Comparison of ENCODE assay signal across 8 mouse cellular contexts in the genomic region with DNA sequence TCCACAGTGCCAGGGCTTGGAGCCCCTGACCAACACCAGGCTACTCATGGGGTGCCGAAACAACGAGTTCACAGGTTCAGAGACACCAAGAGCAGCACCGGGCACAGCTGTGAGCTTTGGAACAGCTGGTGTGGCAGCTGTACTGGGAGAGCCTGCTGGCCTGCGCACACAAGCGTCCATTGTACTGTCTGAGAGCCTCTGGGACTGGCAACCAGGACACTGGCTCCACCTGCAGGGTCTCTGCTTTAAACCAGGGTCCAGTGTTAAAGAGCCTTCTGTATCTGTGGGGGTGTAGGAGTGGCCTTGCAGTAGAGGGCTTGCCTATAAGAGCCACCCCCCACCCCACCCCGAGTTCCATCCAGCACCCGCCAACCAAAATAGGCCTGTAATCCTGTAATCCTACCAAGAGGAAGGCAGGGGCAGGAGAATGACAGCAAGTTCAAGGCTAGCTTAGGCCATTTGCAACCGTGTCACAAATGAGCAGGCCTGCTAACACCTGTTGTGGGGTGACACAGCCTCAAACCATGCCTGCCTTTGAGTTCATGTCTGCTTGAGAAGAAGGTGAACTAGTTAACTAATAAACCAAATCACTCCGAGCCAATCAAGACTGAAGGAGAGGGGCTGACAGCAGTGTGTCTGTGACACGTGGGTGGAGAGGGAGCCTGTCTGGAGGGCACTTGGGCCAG. TPM values are rescaled to one million over a fixed set of nuclear protein-coding genes. Genes with fewer than 3 reads are reported as not detected.
DNase-seq lines count a peak whose midpoint lies in the region; ATAC-seq and TF ChIP-seq lines count a peak whose summit lies in the region.

No protein-coding gene starts in this region.

- no peak overlapping the region for H3K4me2 ChIP-seq in heart, embryonic 11.5 days
- no peak overlapping the region for H3K4me2 ChIP-seq in limb, embryonic 12.5 days

- H3K9me3 ChIP-seq in heart, embryonic 11.5 days (replicated peaks; ENCODE audit: control insufficient read depth, low read length): no peaks in the 10 kb centered on the region
- no peaks in the 10 kb centered on the region for H3K9me3 ChIP-seq in ES-E14 (ENCODE audit: control insufficient read depth, insufficient read depth, low read depth, low read length)
- no peaks in the 10 kb centered on the region for H3K9me3 ChIP-seq in limb, embryonic 12.5 days

- 58% methylated on average over 10 of the region's 10 CpGs for WGBS in heart, embryonic 11.5 days (ENCODE audit: insufficient replicate concordance)
- 51% methylated on average over 10 of the region's 10 CpGs for WGBS in limb, embryonic 12.5 days

- no peak overlapping the region for H3K4me3 ChIP-seq in heart, embryonic 11.5 days (ENCODE audit: low read depth, low read length)
- peak overlapping the region; percentile 13 to 21; a peak in 1 of 4 replicates for H3K4me3 ChIP-seq in ES-E14 (ENCODE audit: insufficient read depth in 1 of 2, low read depth in 1 of 2, low read length in 2 of 2, poor library complexity in 1 of 2, severe bottlenecking in 1 of 2)
- H3K4me3 ChIP-seq in limb, embryonic 12.5 days (replicated peaks): no peak overlapping the region

- H3K4me1 ChIP-seq in heart, embryonic 11.5 days (ENCODE audit: control insufficient read depth, insufficient read depth, low read length): peaks cover 6% of the 10 kb centered on the region
- H3K4me1 ChIP-seq in ES-E14 (ENCODE audit: control insufficient read depth in 2 of 2, insufficient read depth in 2 of 2, low read length in 2 of 2, poor library complexity in 1 of 2): peaks cover 0 to 11% of the 10 kb centered on the region in 2 experiments; a peak in 1 of 4 replicates
- peaks cover 26% of the 10 kb centered on the region for H3K4me1 ChIP-seq in limb, embryonic 12.5 days (replicated peaks)

- H3K9ac ChIP-seq in heart, embryonic 11.5 days (ENCODE audit: low read depth, low read length): no peak overlapping the region
- no peak overlapping the region for H3K9ac ChIP-seq in ES-E14 (ENCODE audit: insufficient read depth, low read depth, low read length, poor library complexity, severe bottlenecking)
- H3K9ac ChIP-seq in limb, embryonic 12.5 days (replicated peaks): peak overlapping the region; percentile 44

- peak; percentile 29 for DNase-seq in heart, postnatal 4 days
- DNase-seq in ES-E14 (ENCODE audit: low read depth, low spot score): no peak
- DNase-seq in embryo, embryonic 11 days: peak; percentile 53
- no peak for DNase-seq in adrenal gland, adult (ENCODE audit: inconsistent age in 2 of 2, low spot score in 1 of 2)
- no peak for DNase-seq in adrenal gland, adult 18-20 months (ENCODE audit: low spot score in 2 of 2)
- DNase-seq in kidney, postnatal 25 days: no peak

- H3K27me3 ChIP-seq in heart, embryonic 11.5 days (ENCODE audit: control insufficient read depth, insufficient read depth, low read length): peaks cover 6% of the 10 kb centered on the region
- peaks cover 2% of the 10 kb centered on the region; the same call in 1 of the 2 replicates for H3K27me3 ChIP-seq in limb, embryonic 12.5 days

- no peaks in the 10 kb centered on the region for H3K36me3 ChIP-seq in heart, embryonic 11.5 days (ENCODE audit: control insufficient read depth, insufficient read depth, low read length)
- H3K36me3 ChIP-seq in ES-E14 (ENCODE audit: control insufficient read depth, insufficient read depth, low read length, poor library complexity, severe bottlenecking): no peaks in the 10 kb centered on the region
- peaks cover 21% of the 10 kb centered on the region for H3K36me3 ChIP-seq in limb, embryonic 12.5 days

- no peak overlapping the region for H3K27ac ChIP-seq in heart, embryonic 11.5 days (ENCODE audit: low read depth, low read length)
- no peak overlapping the region for H3K27ac ChIP-seq in ES-E14 (ENCODE audit: insufficient read depth, low read depth, low read length, poor library complexity, severe bottlenecking)
- H3K27ac ChIP-seq in limb, embryonic 12.5 days: 0 out of 2 replicates have a peak overlapping the region, but pooled peaks have one; percentile 29

- in situ Hi-C loops in ES-E14 (cut with MboI; ENCODE audit: low sequenced_read_pairs in 2 of 2, unreplicated experiment in 2 of 2): no loop called here

- ATAC-seq in heart, embryonic 11.5 days (replicated peaks; ENCODE audit: insufficient number of reproducible peaks, low FRiP score, low TSS enrichment): no peak
- ATAC-seq in limb, embryonic 12.5 days (ENCODE audit: insufficient number of reproducible peaks, insufficient read depth, low FRiP score, low TSS enrichment, low read depth): peak; percentile 52

TF ChIP-seq in ES-E14, 5 proteins besides CTCF, POLR2A, EP300 and RAD21:
- TF ChIP-seq MAFK (IDR thresholded peaks at IDR 0.05; ENCODE audit: insufficient read depth, low read depth, low read length): no peak

RNA-seq across cellular contexts. Expression of gene Clip3, which starts 1.7 kb away (rescaled TPM):
- 10 to 100 TPM; 10.1 to 12.8 TPM for total RNA-seq in heart, postnatal 4 days (2021)
- polyA plus RNA-seq in heart, embryonic 11.5 days (2014; fragmentation: Nextera tagmentation; extraction: Ambion mirVana): 18.6 and 22.1 TPM in 2 replicates
- total RNA-seq in ES-E14 (2012; rRNA removed): 4.4 and 5.4 TPM in 2 replicates
- polyA plus RNA-seq in limb, embryonic 12.5 days (2016; fragmentation: Nextera tagmentation; extraction: Ambion mirVana): 39.7 and 46.6 TPM in 2 replicates
- 10 to 100 TPM; 22.6 to 24.3 TPM for total RNA-seq in adrenal gland, adult 18-20 months (2021)

RNA-seq across cellular contexts. Expression of gene Wdr62, which starts 9.6 kb away (rescaled TPM):
- total RNA-seq in heart, postnatal 4 days (2021): 10 to 100 TPM in 1 of 2 experiments, 1 to 10 TPM in 1; 9.7 to 12.3 TPM
- polyA plus RNA-seq in heart, embryonic 11.5 days (2014; fragmentation: Nextera tagmentation; extraction: Ambion mirVana): 7.7 and 9.9 TPM in 2 replicates
- 21.6 and 30.5 TPM in 2 replicates for total RNA-seq in ES-E14 (2012; rRNA removed)
- polyA plus RNA-seq in limb, embryonic 12.5 days (2016; fragmentation: Nextera tagmentation; extraction: Ambion mirVana): 9.7 and 10.6 TPM in 2 replicates
- 1 to 10 TPM; 4.9 to 6.7 TPM for total RNA-seq in adrenal gland, adult 18-20 months (2021)

RNA-seq across cellular contexts. Expression of gene Thap8, which starts 10.0 kb away (rescaled TPM):
- under 1 TPM; 0.38 to 0.54 TPM for total RNA-seq in heart, postnatal 4 days (2021)
- polyA plus RNA-seq in heart, embryonic 11.5 days (2014; fragmentation: Nextera tagmentation; extraction: Ambion mirVana): 0.20 and 0.38 TPM in 2 replicates
- 1.2 and 2.7 TPM in 2 replicates for total RNA-seq in ES-E14 (2012; rRNA removed)
- 0.15 and 0.26 TPM in 2 replicates for polyA plus RNA-seq in limb, embryonic 12.5 days (2016; fragmentation: Nextera tagmentation; extraction: Ambion mirVana)
- total RNA-seq in adrenal gland, adult 18-20 months (2021): under 1 TPM; 0.38 to 0.46 TPM

RNA-seq across cellular contexts. Expression of gene Alkbh6, which starts 18.7 kb away (rescaled TPM):
- total RNA-seq in heart, postnatal 4 days (2021): 10 to 100 TPM; 29.4 to 30.8 TPM
- polyA plus RNA-seq in heart, embryonic 11.5 days (2014; fragmentation: Nextera tagmentation; extraction: Ambion mirVana): 65.5 and 66.1 TPM in 2 replicates
- 24.5 and 37.8 TPM in 2 replicates for total RNA-seq in ES-E14 (2012; rRNA removed)
- 101 TPM in 2 replicates for polyA plus RNA-seq in limb, embryonic 12.5 days (2016; fragmentation: Nextera tagmentation; extraction: Ambion mirVana)
- 10 to 100 TPM; 56.3 to 74.8 TPM for total RNA-seq in adrenal gland, adult 18-20 months (2021)

RNA-seq across cellular contexts. Expression of gene Syne4, which starts 24.8 kb away (rescaled TPM):
- total RNA-seq in heart, postnatal 4 days (2021): 1 to 10 TPM; 1.3 to 3.2 TPM
- polyA plus RNA-seq in heart, embryonic 11.5 days (2014; fragmentation: Nextera tagmentation; extraction: Ambion mirVana): 18.1 and 20.0 TPM in 2 replicates
- 14.5 and 25.5 TPM in 2 replicates for total RNA-seq in ES-E14 (2012; rRNA removed)
- polyA plus RNA-seq in limb, embryonic 12.5 days (2016; fragmentation: Nextera tagmentation; extraction: Ambion mirVana): 84.6 and 98.6 TPM in 2 replicates
- 10 to 100 TPM; 21.8 to 31.5 TPM for total RNA-seq in adrenal gland, adult 18-20 months (2021)

Comparison
In these comparisons a context has a peak if more than half of its experiments do, and no peak if none do; other contexts are left out.
1. DNase-seq: peak in heart, postnatal 4 days (single experiment) and embryo, embryonic 11 days (single experiment); none in ES-E14 (single experiment), adrenal gland, adult (0 of 2), adrenal gland, adult 18-20 months (0 of 2) and kidney, postnatal 25 days (0 of 2).
2. H3K4me3 ChIP-seq: peak in ES-E14 (2 of 2); none in heart, embryonic 11.5 days (single experiment) and limb, embryonic 12.5 days (single experiment).